Mouse (Mus musculus) spleen, adult 12 weeks (tissue): Measurements from ENCODE around the gene Rab12.

Source experiments
- DNase-seq: peaks from one replicate; pipeline ENCODE4 v3.0.0; 2022; ENCODE audit warnings: low spot score

Rab12 gene

DNA sequence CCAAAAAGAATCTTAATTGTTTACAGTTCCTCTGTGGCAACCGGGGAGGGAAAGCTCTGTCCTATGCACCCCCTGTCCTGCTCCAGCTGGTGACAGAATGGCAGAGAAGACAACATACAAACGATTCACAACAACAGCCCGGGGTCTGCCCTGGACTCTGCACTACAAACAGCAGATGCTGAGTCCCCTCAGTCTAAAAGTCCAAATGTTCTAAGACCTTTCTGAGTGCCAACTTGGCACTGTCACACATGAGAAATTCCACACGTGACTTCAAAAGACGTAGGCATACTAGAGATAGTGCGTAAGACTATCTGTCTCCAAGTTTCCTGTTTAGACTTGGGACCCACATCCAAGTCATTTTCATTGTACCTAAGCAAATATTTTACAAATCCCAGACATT, 16.7 kb downstream of the Rab12 start:
- DNase-seq: no peak

DNA sequence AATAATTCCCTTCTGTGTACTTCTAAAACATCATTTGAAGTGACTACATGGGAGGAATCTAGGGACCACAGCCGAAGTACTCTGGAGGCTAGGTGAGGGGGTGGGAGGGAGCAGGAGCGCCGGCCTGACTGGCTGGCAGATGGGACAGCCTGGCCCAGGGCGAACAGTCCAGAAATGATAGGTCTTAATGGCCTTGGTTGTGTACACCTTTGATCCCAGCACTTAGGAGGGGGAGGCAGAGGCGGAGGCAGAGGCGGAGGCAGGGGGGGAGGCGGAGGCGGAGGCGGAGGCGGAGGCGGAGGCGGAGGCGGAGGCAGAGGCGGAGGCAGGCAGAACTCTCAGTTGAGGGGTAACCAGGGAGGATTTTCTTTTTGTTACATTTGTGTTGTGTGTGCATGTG, 20.9 kb downstream of the Rab12 start:
- DNase-seq: no peak

DNA sequence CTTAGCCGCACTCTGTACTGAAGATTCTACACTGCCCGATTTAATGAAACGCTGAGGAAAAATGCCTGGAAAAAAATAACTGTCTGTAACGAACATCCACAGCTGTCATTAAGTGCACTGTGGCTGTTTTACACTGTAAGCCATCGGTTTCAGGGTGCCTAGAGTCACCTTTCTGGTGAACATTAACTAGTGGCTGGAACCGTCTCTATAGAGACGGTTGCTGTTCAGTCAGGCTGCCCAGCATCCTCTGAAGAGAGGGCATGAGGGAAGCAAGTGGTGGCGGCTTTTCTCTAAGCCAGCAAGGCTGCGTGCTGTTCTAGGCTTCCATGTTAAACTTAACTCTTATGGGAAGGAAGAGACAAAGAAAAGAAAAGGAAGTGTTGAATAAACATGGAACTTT, 22.9 kb downstream of the Rab12 start:
- DNase-seq: no peak

DNA sequence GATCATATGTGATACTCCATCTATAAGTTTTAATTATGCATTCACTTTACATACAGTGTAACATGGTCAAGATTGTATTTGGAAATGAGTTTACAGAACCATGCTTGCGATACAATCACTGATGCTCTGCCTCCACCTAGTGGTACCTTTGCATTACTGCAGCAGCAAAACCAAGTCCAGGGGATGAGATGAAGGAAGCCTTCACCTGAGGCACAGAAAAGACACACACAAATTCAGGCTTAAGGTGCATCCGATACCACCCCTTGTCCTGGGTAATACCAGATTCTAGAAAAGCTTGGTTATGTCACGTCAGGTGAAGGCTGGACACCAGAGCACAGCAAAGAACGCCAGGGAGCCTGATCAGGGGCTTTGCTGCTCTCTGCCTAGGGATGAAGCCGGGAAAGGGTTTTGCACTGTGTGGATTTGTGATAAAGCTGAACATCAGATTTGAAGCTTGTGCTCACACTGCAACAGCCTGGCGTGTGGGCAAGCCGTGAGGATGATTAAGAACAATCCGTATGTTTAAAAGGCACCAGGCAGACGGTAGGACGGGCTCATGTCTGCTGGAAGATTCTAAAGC, 29.4 kb downstream of the Rab12 start:
- no peak for DNase-seq

DNA sequence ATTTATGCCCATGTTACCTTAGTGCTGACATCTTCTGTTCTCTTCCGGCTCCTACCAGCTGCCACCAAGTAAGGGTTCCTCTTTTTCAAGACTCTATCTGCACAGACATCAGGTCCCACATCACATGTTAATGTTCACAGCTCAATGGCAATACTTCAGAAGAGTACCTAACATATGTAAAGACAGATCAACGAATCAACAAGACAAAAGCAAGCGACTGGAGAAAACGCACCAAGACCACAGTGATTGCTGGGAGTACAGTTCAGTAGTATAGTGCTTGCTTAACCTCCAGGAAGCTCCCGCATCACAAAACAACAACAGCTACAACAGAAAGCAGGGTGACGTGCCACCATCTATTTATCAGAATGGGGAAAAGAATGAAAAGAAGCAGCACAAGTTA, 33.0 kb downstream of the Rab12 start:
- DNase-seq: no peak

DNA sequence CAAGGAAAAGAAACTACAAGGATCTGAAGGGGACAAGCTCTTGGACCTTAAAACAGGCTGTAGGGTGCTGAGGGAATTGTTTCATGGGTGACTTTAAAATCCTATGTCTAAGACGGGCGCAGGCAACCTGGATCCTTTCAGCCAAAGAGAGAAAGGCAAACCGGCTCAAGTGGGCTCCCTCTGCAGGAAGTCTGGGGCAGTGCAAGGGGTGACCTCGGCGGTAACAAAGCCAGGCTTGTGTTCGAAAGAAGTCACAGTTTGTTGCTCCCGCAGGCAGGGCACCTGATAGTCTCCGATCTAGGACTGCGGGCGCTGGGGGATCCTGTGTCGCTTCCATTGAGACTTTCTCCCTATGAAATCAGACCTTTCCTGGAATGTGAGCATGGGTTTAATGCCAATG, 33.8 kb downstream of the Rab12 start:
- peak; percentile 11 for DNase-seq

DNA sequence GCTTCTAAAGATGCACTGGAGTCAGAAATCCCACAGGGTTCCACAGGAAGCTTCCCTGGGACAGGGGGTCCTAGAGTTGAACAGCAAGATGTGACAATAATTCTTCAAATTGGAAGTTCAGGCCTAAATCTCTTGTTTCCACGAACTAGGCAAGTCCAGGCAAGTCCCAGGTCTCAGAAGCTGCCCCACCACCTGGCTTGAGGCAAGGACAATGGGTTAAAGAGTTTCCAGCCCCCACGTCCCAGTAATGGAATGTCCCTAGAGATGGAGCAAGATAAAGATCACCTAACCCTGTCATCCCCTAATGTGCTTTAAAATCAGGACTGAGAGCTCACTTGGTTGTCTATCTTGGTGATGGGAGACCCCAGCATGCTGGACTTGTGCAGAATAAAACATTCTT, 34.6 kb downstream of the Rab12 start:
- DNase-seq: no peak

DNA sequence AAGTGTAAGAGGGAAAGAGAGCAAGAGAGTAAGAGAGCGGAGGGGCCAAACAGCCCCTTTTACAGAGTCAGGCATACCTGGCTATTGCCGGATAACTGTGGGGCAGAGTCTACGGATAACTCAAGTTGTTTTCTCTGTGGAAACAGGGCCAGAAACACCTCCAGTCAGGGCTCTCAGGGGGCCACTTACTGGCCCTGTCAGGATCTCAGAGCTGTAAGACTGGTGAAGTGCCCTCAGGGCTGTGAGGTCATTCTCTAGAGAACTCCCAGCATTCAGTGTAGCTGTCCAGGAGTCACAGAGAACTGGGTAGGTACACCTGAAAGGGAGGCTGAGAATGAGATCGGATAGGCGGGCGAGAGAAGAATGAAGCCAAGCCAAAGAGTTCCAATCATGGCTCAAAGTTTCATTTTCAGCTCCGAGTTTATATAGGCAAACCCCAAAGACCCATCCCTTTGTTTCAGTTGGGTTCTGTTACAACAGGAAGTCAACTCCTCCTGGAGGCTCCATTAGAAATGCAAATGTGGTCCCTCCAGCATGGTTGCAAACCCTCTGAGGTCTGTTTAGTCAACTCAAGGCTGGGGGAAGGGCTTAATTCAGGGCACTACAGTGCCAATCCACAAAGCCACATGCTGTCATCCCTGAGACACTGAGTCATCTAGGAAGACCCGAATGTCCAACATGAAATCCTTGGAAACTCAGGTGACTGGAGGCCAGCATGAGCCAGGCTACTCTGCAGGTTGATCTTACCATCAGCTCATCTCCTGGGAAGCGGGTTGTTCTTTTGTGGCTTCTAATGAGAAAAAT, 35.7 kb downstream of the Rab12 start:
- no peak for DNase-seq

DNA sequence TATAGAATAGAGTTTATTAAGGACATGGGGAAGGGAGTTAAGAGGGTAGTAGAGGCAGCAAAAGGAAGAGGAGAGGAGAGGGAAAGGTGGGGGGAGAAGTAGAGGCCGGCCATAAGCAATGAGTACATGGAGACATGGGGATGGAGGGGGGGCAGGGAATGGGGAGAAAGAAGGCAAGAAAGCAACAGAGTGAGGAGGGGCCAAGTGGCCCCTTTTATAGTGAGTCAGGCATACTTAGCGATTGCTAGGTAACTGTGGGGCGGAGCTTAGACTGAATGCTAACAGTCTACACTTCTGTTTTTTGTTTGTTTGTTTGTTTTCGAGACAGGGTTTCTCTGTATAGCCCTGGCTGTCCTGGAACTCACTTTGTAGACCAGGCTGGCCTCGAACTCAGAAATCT, 38.2 kb downstream of the Rab12 start:
- DNase-seq: no peak

DNA sequence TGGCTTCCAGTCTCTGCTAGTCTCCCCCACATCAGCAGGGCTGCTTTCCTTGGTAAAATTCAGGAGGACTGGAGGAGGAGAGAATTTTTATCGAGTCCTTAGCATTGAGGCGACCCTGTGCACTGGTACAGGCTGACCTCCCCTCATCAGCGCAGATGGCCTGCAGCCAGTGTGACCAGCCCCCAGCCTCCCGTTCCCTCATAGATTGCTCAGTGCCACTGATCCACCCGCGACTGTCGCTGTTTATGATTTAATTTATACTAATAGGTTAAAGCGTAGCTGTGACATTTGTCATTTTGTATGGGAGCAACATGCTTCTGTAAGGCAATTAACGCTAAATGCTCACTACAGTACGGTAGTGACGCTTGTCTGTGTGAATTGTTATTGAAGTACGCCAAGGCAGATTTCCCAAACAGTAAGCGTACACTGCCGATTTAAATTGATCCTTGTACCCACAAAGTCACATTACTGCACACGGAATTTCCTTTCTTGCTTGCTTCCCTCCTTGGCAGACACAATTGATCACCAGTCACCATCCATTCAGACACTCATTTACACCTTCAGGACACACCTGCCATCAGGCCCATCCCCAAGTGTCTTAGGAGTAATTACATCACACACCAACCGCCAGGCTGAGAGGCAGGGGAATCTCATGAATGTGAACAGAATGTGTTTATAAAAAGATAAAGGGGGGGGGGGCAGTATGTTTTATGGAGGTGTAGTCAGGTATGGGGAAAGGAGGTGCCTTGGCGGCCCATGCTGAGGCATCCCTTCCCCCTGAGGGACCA, 38.8 kb downstream of the Rab12 start:
- DNase-seq: no peak

DNA sequence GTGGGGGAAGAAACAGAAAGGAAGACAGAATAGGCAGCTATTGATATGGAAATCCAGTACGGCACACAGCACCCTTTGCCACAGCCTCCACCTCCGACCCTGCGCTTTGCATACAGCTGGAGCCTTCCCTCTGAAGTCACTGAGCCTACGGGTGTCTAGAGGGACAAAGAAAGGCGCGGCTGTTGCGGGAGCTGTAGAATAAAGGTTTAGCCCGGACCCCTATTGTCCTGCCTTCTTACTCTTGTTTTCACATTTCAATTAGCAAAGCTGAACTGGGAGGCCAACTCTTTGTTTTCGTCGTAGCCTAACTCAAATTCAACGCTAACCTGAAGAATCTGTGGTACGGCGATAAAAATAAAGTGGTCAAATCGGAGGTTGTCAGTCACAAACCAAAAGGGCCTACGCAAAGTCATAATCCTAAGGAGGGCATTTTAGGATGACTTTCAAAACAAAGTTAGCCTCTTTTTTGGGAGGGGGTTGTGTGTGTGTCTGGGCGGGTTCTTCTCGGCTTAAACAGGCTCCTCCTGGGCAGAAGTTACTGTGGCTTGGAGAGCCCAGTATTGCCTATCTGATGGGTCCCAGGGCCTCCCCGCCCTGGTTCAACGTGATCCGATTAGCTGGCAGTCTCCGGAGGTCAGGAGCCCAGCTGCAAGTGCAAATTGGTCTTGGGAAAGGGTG, 39.6 kb downstream of the Rab12 start:
- no peak for DNase-seq

DNA sequence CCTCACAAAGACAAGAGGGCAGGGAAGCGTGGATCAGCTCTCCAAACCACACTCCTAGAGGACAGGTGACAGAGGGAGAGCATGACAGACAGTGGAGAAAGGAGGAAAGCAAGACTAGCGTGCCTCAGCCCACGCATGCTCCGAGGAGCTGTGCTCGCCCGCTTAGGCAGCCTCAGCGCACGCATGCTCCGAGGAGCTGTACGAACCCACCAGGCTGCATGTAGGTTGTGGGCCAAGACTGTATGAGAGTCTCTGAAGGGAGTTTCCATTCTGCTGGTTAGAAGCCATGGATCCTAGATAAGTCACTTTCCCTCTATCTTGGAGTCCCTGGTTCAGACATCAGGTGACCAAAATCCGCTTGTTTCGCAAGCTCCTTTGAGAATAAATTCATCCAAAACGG, 40.2 kb downstream of the Rab12 start:
- no peak for DNase-seq

DNA sequence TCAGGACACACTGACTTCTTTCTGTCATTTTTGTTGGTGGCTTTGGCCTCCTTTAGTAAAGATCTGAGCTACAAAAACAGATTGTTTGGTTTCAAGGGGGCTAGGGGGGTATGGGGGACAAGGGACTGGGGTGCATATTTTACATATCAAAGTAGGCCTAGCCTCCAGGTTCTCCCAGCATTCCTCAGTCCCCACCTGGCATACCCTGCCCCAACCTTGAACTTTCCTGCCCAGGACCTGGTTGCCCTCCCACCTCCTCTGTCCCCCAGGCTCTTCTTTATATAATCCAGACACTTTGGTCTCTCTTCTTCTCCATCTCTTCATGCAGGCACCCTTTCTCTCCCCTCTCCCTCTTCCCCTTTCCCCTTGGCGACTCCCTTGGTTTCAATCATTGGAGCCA, 46.3 kb downstream of the Rab12 start:
- DNase-seq: no peak

DNA sequence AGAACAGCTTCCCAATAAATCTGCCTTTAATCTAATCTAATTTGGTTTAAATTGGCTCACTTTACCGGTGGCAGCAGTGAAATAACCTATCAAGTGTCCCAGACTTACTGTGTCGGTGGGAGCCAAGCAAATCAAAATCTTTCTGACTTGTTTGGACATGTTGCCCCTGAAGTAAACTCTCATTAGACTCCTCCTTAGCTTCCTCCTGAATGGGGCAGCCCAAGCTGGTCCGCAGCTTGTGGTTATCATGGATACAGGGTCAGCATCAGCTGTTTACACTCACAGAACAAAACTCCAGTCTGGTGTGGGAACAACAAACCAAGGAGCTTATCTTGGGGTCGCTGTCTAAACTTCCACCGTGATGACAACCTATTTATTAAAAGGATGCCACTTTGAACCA, 47.8 kb downstream of the Rab12 start:
- no peak for DNase-seq

DNA sequence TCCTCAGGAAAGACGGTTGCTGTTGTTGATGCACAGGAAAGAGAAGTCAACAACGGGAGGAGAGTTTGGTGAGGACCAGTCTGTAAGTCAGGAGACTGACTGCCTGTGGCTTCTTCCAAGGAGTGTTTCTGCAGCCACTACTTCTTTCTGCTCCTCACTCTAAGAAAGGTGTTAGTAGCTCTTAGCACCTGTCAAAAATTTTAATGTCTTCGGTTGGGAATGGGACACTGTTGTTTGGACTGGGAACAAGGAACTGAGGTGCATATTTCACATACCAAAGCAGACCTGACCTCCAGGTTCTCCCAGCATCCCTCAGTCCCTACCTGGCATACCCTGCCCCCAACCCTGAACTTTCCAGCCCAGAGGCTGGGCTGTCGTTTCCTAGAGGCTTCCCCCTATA, 48.3 kb downstream of the Rab12 start:
- no peak for DNase-seq

DNA sequence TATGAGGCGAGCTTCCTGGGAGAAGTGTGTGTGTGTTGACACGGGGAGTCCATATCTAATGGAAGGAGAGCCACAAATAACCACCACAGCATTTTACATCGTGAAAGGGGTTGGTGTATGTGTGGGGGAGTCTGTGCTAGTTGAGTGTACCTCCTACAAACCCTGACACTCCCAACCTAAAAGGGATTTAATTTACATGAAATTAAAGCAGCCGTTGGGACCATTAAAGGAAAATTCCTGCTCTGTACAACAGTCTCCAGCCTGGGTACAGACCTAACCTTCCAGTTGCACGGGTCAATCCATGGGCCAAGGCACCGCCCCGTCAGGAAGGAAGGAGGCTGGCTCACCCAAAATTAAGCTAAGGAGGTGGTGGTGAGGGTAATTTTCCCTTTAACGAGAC, 49.5 kb downstream of the Rab12 start:
- no peak for DNase-seq

DNA sequence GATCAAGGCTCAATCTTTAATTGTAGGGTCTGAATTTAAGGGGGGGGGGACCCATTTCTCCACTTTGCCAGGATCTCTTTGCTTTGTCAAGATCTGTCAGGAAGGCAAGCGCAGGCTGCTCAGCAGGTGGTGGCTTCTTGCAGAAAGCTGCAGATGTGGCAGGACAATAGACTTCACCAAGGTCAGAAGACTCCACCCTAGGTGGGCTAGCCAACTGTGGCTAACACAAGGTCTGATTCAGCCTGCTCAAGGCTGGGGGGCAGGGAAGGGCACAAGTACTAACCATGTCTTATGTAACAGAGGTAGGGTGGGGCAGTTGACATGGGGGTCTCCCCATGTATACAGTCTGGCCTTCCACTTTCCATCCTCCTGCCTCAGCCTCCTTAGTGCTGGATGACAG, 62.3 kb downstream of the Rab12 start:
- no peak for DNase-seq

DNA sequence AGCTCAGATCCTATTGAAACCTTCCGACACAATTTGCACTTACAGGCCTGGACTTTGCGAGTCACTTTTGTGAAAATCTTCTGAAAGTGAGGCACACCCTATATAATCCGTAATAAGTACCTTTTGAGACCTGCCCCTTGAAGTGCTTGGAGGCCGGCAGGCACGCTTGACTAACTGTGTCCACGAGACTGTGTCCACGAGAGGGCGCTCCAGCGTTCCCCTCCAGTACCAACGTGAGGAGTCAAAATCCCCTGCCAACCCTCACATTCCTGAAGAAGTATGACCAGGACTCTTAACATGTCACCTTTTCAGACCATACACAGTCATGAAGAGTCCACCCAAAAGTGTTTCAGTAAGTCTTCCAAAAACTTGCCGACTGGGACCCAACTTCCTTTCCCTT, 68.4 kb downstream of the Rab12 start:
- no peak for DNase-seq

DNA sequence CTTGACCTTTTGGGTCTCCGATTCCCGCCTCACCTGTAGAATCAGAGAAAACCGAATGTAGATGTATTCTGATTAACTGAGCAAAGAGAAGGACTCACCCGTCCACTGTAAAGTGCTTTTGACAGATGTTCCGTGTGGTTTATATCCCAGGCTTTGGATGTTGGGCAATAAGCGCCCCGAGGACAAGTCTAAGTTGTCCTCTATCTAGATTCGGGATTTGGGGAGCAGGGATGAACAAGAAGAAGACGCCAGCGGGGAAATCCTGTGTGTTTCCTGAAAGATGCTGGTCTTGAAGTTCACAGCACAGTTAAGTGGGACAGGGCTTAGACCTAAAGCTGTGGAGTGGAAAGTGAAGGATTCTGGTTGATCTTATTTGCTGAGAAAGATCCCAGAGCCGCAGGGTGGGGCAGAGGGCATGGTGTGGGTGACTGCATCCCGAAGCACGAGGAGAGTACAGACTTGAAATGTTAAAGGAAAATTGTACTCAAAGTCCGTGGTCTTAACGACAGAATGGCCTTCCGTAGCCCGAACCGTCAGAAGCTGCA, 68.9 kb downstream of the Rab12 start:
- DNase-seq: no peak

DNA sequence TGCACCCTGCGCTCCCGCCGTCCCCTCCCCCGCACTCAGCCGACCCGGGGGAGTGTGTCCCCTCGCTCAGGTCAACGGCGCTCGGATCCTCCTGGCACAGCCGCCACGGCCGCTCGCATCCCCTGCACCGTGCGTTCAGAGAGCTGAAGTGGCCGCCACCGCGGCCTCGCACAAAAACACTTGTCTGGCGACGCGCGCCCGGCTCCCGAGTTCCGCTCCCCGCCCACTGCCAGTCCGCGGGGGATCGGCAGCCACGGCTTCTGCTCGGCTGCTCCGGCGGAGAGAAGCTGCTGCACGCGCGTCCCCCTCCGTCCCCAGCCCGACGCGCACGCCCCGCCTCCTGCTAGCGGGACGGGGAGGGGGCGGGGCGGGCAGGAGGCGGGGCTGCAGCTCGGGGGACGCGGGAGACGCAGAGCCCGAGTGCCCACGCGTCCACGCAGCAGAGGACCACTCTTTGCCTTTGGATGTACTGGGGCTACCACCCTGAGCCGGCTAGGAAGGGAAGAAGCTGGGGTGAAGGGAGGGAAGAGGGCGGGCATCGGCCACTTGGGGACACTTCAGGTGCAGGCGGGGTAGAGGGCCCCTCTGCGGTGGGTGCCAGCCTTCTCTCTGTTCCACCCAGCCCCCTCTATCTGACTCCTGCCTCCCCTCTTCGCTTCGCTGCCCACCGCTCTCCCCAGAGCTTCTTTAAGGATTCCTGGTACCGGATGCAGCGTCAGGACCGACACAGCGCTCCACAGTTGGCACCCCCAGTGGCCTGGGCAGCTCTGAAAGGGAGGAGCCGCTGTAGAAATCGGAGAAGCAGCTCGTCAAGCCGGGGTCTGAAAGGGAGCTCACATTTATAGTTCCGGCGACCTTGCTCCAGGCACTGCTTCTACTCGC, 69.8 kb downstream of the Rab12 start, which contains the start of gene Mtcl1:
Gene Mtcl1, minus strand, starts transcription at position 291 of the 882 bp plus-strand sequence.
- DNase-seq: no peak
